Mouse (Mus musculus) CH12F3 (cell line): Measurements from ENCODE around the gene BC030867.

Experiments used
- in situ Hi-C: fragments of 300-500 bp; cut with MboI; formaldehyde crosslinking; loops from 2 replicates; pipeline ENCODE4 v1.14.3; 2020; ENCODE audit warnings: low sequenced_read_pairs

Gene BC030867

DNA sequence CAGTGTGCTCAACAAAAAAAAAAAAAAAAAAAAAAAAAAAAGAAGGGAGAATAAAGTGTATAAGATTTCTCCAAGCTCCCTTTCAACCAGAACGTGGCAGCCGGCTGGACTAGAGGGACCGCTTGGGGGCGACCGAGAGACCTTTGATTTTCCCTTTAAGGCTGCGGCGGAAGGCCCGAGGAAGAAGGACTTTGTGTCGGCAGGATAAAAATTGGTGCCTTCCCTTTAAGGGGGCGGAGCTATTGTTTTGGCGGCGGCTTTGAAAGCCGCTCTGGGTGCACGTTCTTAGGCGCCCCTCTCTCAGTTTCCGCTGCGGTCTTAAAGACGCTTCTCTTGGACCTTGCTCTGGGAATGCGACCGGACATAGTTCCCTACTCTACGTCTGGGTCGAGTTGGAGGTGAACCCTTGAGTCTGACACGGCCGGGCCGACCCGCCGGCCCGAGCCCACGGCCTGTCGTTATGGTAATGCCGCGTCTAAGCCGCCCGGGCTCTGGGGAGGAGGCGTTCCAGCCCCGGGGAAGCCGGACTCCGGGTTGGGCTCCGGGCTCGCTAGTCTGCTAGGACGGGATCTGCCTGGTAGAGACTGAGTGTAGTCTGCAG lies at the start of gene BC030867:
TSS of gene BC030867 (plus strand) at position 253 of the 601 bp plus-strand sequence.
- in situ Hi-C loops, result no loop called here

- in situ Hi-C loops, result no loop called here
These were observed 48.8 kb upstream of the BC030867 start for GRCm38 (mm10) chr11:102199856-102200255.

DNA sequence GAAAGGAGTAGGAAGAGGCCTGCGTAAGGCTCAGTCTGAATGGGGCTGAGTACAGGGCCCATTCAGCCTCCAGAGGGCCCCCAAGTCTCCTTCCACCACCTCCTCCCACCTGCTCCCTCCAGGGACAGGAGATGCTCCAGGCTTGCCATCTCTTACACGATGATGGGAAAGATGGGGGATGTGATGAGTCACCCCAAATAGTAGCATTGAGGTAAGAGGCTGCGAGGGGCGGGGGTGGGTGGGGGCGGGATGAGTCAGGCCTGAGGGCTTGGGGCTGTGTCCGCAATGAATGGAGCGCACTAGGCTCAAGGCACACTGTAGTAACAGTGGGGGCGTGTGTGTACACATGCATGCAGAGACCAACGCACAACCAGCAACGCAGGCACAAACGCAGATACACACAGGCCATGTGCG lies 47.3 kb upstream of the BC030867 start:
- in situ Hi-C loops, result no loop called here

GRCm38 (mm10) chr11:102206481-102206880 lies 42.2 kb upstream of the BC030867 start:
- in situ Hi-C loops, result no loop called here

DNA sequence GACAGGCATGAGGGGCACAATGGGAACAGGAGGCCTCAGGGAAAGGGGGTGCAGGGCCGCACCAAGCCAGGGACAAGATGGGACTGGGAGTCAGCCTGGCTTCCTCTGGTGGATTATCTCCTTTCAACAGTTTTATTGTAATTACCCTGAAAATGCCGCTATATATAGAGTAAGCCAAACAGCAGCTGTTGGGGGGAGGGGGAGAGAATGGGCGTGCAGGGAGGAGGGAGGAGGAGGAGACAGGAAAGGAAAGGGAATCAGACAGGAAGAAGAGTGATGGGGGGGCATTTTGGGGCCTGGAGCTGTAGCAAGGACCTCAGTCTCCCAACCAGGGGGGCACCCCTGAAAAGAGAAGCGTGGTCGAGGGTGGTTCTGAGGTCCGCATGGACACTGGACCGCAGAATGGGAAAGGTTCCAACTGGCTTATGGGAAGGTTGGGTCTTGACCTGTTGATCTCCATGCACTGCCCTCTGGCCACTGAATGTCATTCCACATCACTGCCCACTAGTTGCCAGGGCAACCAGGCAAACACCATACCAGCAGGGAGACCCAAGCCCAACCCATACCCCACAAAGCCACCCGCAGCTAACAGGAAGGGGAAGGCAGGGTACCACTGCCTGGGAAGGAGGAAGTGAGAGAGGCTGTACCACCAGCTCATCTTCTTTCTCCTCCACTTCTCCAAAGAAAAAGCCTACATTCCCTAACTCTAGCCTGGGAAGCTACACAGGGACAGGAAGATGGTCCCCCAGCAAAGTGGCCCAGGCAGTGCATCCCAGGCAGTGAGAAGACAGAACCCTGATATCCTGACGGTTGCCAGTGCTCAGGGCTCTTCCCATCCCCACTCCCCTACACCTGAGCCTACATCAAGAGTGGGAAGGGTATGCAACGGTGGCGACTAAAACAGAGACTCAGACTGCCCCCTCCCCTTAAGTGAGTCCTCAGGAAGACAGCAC lies 40.6 kb upstream of the BC030867 start:
- in situ Hi-C loops, result no loop called here

DNA sequence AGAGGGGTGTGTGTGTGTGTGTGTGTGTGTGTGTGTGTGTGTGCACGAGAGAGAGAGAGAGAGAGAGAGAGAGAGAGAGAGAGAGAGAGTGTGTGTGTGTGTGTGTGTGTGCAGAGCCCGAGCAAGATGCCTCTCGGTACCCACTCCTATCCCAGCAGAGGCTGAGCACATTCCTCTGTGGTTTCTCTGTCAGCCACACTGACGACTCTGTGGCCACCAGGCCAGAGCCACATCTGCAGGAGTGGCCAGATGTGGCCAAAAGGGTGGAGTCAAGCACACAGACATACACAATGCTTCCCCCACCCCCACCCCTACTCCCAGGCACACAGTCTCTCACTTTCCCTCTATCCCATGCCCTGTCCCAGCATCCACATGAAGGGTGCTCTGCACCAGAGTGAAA lies 39.8 kb upstream of the BC030867 start:
- in situ Hi-C loops, result no loop called here

GRCm38 (mm10) chr11:102209742-102210141 lies 38.9 kb upstream of the BC030867 start:
- in situ Hi-C loops, result no loop called here

- in situ Hi-C loops, result no loop called here
These were observed 38.5 kb upstream of the BC030867 start for GRCm38 (mm10) chr11:102210185-102210584.

DNA sequence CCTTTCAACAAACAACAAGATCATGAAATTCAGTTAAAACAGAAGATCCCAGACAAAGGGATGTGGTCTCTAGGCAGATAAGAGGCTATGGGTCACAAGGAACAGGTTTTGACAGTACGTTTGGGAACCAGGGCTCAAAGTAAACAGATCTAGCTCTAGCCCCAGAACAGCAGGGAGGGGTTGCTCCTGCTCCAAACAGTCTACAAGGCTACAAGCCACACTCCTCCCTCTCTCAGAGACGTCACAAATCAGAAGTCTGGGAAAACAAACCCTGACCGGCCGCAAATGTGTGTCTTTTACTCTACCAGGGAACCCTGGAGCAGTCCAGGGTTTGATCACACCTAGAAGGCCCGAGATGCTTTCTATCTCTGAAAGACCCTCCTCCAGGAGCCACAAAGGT lies 37.7 kb upstream of the BC030867 start:
- in situ Hi-C loops, result no loop called here

DNA sequence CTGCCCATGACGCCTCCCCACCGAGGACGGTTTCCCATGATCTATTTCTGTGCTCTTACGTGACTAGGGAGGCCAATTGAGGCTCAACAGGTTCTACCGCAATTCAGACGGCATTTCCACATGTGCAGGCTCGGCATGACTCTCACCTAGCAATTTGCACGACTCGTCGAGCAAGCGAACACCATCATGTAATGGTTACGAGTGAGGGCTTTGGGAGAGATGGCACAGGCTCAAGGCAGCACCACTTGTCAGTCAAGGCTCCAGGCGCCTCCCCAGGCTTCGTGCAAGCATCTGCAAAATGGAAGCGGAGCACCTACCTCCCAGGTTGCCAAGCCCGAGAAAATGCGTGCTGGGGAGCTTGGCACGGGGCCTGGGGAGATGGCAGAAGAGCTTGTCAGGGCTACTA lies 36.7 kb upstream of the BC030867 start:
- in situ Hi-C loops, result no loop called here

GRCm38 (mm10) chr11:102214430-102215156 lies 34.1 kb upstream of the BC030867 start:
- in situ Hi-C loops, result no loop called here

- in situ Hi-C loops, result no loop called here
These were observed 33.2 kb upstream of the BC030867 start for GRCm38 (mm10) chr11:102215511-102215910.

DNA sequence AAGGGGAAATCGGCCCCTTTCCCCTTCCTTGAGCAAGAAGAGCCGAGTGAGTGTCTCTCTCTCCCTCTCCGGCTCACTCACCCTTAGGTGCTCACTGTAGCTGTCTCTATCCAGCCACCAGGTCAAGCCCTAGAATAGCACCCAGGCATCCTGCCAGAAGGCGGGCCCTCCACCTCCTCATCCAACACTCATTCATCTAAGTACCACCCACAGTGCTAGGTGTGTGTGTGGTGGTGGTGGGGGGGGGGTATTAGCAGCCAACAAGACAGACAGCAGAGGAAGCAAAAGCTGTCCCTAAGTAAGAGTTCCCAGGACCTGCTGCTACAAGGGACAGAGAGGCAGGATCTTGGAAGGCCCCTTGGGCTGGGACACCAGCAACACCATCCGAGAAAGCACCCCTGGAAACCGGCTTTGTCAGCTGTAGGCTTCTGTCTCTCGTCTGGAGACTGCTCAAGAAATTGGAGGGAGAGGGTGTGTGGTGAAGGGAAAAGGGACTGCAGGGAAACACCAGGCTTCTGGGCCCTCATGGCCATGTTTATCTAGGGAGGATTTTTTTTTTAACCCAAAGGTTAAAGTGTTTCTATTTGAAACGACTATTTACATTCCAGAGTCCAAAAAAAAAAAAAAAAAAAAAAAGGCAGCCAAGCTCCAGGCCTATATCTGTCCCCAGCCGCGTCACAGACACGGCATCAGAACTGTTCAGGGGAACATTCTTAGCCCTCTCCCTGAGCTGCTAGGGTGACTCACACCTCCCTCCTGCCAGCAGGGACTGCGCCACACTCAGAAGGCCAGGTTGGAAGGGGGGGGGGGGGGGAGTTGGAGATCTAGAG lies 32.4 kb upstream of the BC030867 start:
- in situ Hi-C loops, result no loop called here

GRCm38 (mm10) chr11:102216886-102217240 lies 31.8 kb upstream of the BC030867 start:
- in situ Hi-C loops, result no loop called here

GRCm38 (mm10) chr11:102217396-102217795 lies 31.3 kb upstream of the BC030867 start:
- in situ Hi-C loops, result no loop called here

DNA sequence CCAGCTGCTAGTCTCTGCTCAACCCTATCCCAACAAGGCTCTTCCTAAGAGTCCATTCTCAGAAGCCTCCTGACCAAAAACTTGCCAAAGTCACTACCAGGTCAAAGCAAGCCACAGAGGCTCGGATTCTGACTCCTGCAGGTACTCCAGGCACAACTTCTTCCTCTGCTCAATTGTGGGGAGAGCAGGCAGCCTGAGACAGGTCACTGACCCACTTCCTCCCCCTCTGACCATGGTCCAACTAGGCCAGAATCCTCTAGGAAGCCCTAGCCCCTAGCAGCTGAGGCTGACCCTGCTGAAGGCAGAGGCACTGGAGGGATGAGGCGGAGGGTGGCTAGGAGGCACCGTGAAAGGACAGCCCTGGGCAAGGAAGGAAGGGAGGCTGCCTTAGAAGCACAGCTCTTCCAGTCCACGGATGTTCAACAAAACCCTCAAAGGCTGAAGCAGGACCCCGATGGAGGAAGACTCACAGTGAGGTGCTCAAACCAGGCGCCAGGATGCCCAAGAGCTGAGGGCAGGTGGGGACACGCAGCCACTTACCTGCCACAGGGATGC lies 30.7 kb upstream of the BC030867 start:
- in situ Hi-C loops, result no loop called here

- in situ Hi-C loops, result no loop called here
These were observed 29.9 kb upstream of the BC030867 start for GRCm38 (mm10) chr11:102218783-102219182.

GRCm38 (mm10) chr11:102219247-102219993 lies 29.3 kb upstream of the BC030867 start:
- in situ Hi-C loops, result no loop called here

GRCm38 (mm10) chr11:102219994-102220346 lies 28.7 kb upstream of the BC030867 start:
- in situ Hi-C loops, result no loop called here

DNA sequence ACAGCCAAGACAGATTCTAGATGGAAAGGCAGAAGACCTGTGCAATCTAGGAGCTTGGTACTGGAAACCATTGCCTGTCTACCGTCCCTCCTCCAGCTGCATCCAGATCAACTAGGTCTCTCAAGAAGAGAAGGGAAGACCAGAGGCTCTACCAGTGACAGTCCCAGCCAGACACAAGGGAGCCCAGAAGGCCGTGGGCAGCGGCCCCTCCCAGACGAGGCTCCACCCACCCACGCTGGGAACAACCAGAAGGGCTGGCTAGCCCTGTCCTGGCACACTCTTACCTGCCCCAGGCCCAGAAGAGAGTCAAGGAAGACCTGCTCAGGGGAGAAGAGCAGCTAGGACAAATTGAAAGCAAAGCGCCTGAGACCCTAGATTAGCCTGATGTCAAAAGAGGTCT lies 28.2 kb upstream of the BC030867 start:
- in situ Hi-C loops, result no loop called here
